ENCODE assay signal across 7 mouse cellular contexts in genomic region chr7:80160945-80161306, GRCm38 (mm10). TPM values are rescaled to one million over a fixed set of nuclear protein-coding genes. Genes with fewer than 3 reads are reported as not detected.
DNase-seq lines count a peak whose midpoint lies in the region; ATAC-seq lines count a peak whose summit lies in the region.

No protein-coding gene starts in this region.

- H3K4me1 ChIP-seq in hindbrain, embryonic 12.5 days, result peaks cover 8% of the 10 kb centered on the region; the same call in 1 of the 2 replicates

- peak; percentile 48 to 52 for DNase-seq in right cerebral cortex, postnatal 10 days (ENCODE audit: low spot score in 2 of 2)
- no peak for DNase-seq in right cerebral cortex, postnatal 14 days
- DNase-seq in fibroblast of lung, adult 2 months (ENCODE audit: low read depth), result peak; percentile 27
- peak; percentile 95 for DNase-seq in kidney, adult 11 months
- peak; percentile 88 for DNase-seq in lung, postnatal 36 days

- WGBS in hindbrain, embryonic 12.5 days, result 74% methylated on average over 8 of the region's 8 CpGs

- no peak overlapping the region for H3K4me3 ChIP-seq in hindbrain, embryonic 12.5 days

- H3K36me3 ChIP-seq in hindbrain, embryonic 12.5 days, result no peaks in the 10 kb centered on the region

- H3K27ac ChIP-seq in hindbrain, embryonic 12.5 days, result no peak overlapping the region

- H3K27me3 ChIP-seq in hindbrain, embryonic 12.5 days, result 0 out of 2 replicates have a peak, but pooled peaks cover 4% of the 10 kb centered on the region

- ATAC-seq in erythroid progenitor cell, adult 5-6 weeks (replicated peaks; ENCODE audit: low FRiP score, poor library complexity, severe bottlenecking), result no peak
- ATAC-seq in hindbrain, embryonic 12.5 days (ENCODE audit: low FRiP score), result no peak

- H3K9ac ChIP-seq in hindbrain, embryonic 12.5 days, result no peak overlapping the region

- no peaks in the 10 kb centered on the region for H3K9me3 ChIP-seq in hindbrain, embryonic 12.5 days (replicated peaks)

- no peak overlapping the region for H3K4me2 ChIP-seq in hindbrain, embryonic 12.5 days (replicated peaks)

RNA-seq across cellular contexts. Expression of gene Sema4b, which starts 25.7 kb away (rescaled TPM):
- total RNA-seq in erythroid progenitor cell, adult 5-6 weeks (2015; ENCODE audit: low replicate concordance), result 106 and 122 TPM in 2 replicates
- total RNA-seq in erythroid progenitor cell, adult 5-6 weeks (2017; ENCODE audit: low replicate concordance), result 105 and 126 TPM in 2 replicates
- 20.9 and 21.1 TPM in 2 replicates for polyA plus RNA-seq in hindbrain, embryonic 12.5 days (2016; fragmentation: Nextera tagmentation; extraction: Ambion mirVana)

RNA-seq across cellular contexts. Expression of gene Idh2, which starts 45.7 kb away (rescaled TPM):
- 11.7 and 45.8 TPM in 2 replicates for total RNA-seq in erythroid progenitor cell, adult 5-6 weeks (2015; ENCODE audit: low replicate concordance)
- total RNA-seq in erythroid progenitor cell, adult 5-6 weeks (2017; ENCODE audit: low replicate concordance), result 14.7 and 16.7 TPM in 2 replicates
- 322 and 326 TPM in 2 replicates for polyA plus RNA-seq in hindbrain, embryonic 12.5 days (2016; fragmentation: Nextera tagmentation; extraction: Ambion mirVana)
